Mouse (Mus musculus): ENCODE measurements around the gene Gucy1a1. TPM values are rescaled to one million over a fixed set of nuclear protein-coding genes. Genes with fewer than 3 reads are reported as not detected.

The Gucy1a1 gene
- polyA plus RNA-seq, 1 experiment from 2014 or later = 16.8 TPM

GRCm38 (mm10) chr3:82061402-82062180 is 84.0 kb downstream of the Gucy1a1 start:
- no peaks in the 10 kb centered on the region for H3K27me3 ChIP-seq (replicated peaks; ENCODE audit: control insufficient read depth, insufficient read depth, low read length)
- H3K36me3 ChIP-seq (ENCODE audit: control insufficient read depth, insufficient read depth, low read length) = no peaks in the 10 kb centered on the region
- no peak for DNase-seq (ENCODE audit: low spot score)
- no peak overlapping the region for H3K27ac ChIP-seq (replicated peaks; ENCODE audit: low read depth, low read length)
- no peak overlapping the region for H3K9ac ChIP-seq (ENCODE audit: low read depth, low read length)
- H3K4me2 ChIP-seq (ENCODE audit: low read depth, low read length) = no peak overlapping the region
- H3K4me1 ChIP-seq (ENCODE audit: control insufficient read depth, insufficient read depth, low read length) = peaks cover 7% of the 10 kb centered on the region; the same call in 1 of the 2 replicates
- ATAC-seq (ENCODE audit: low read depth) = no peak
- no peaks in the 10 kb centered on the region for H3K9me3 ChIP-seq (ENCODE audit: control insufficient read depth, low read length)
- no peak overlapping the region for H3K4me3 ChIP-seq (ENCODE audit: low read depth, low read length)
- WGBS = 39% methylated on average over 9 of the region's 9 CpGs

GRCm38 (mm10) chr3:82057201-82057600 is 88.4 kb downstream of the Gucy1a1 start:
- Histone ChIP-seq H3K9me3 (ENCODE audit: control insufficient read depth, low read length) (no peaks in the 10 kb centered on the region), H3K27me3 (replicated peaks; ENCODE audit: control insufficient read depth, insufficient read depth, low read length) (no peaks in the 10 kb centered on the region), H3K4me3 (ENCODE audit: low read depth, low read length) (no peak overlapping the region), H3K4me2 (ENCODE audit: low read depth, low read length) (no peak overlapping the region), H3K4me1 (ENCODE audit: control insufficient read depth, insufficient read depth, low read length) (no peaks in the 10 kb centered on the region), H3K36me3 (ENCODE audit: control insufficient read depth, insufficient read depth, low read length) (no peaks in the 10 kb centered on the region), H3K27ac (replicated peaks; ENCODE audit: low read depth, low read length) (no peak overlapping the region), H3K9ac (ENCODE audit: low read depth, low read length) (no peak overlapping the region)
- 54% methylated on average over 5 of the region's 5 CpGs for WGBS
- ATAC-seq (ENCODE audit: low read depth) = peak; percentile 53; the same call in 1 of the 2 replicates
- peak; percentile 73 for DNase-seq (ENCODE audit: low spot score)

GRCm38 (mm10) chr3:82054283-82054974 is 91.2 kb downstream of the Gucy1a1 start:
- no peak overlapping the region for H3K9ac ChIP-seq (ENCODE audit: low read depth, low read length)
- no peak overlapping the region for H3K4me3 ChIP-seq (ENCODE audit: low read depth, low read length)
- no peak overlapping the region for H3K4me2 ChIP-seq (ENCODE audit: low read depth, low read length)
- no peak overlapping the region for H3K27ac ChIP-seq (replicated peaks; ENCODE audit: low read depth, low read length)
- WGBS = 44% methylated on average over 5 of the region's 5 CpGs
- ATAC-seq (ENCODE audit: low read depth) (peak; percentile 37; the same call in 1 of the 2 replicates), DNase-seq (ENCODE audit: low spot score) (peak; percentile 58)
- no peaks in the 10 kb centered on the region for H3K9me3 ChIP-seq (ENCODE audit: control insufficient read depth, low read length)
- H3K27me3 ChIP-seq (replicated peaks; ENCODE audit: control insufficient read depth, insufficient read depth, low read length) = no peaks in the 10 kb centered on the region
- H3K4me1 ChIP-seq (ENCODE audit: control insufficient read depth, insufficient read depth, low read length) = 0 out of 2 replicates have a peak, but pooled peaks cover 4% of the 10 kb centered on the region
- H3K36me3 ChIP-seq (ENCODE audit: control insufficient read depth, insufficient read depth, low read length) = no peaks in the 10 kb centered on the region

DNA sequence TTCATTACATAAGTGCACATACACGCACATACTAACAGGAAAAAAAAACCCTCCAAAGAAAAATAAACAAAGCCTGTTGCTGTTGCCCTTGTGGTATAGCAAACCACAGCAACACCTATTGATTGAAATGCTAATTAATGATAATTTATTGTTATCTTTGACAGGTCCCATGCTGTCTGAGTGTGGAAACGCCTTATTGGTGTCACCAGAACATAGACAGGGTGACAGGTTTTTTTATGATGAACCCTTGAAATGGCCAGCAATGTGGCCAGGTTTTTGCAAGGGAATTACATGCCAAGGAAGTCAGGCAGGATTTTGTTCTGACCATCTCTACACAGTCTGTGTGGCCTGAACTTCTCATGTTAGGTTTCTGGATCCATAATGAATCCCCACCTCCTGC is 93.6 kb downstream of the Gucy1a1 start:
- peaks cover 10% of the 10 kb centered on the region; the same call in 1 of the 2 replicates for H3K4me1 ChIP-seq (ENCODE audit: control insufficient read depth, insufficient read depth, low read length)
- H3K4me2 ChIP-seq (ENCODE audit: low read depth, low read length) = no peak overlapping the region
- no peaks in the 10 kb centered on the region for H3K36me3 ChIP-seq (ENCODE audit: control insufficient read depth, insufficient read depth, low read length)
- no peak overlapping the region for H3K27ac ChIP-seq (replicated peaks; ENCODE audit: low read depth, low read length)
- 48% methylated on average over 2 of the region's 2 CpGs for WGBS
- no peak overlapping the region for H3K9ac ChIP-seq (ENCODE audit: low read depth, low read length)
- no peaks in the 10 kb centered on the region for H3K9me3 ChIP-seq (ENCODE audit: control insufficient read depth, low read length)
- DNase-seq (ENCODE audit: low spot score) (no peak), ATAC-seq (ENCODE audit: low read depth) (no peak)
- no peaks in the 10 kb centered on the region for H3K27me3 ChIP-seq (replicated peaks; ENCODE audit: control insufficient read depth, insufficient read depth, low read length)
- no peak overlapping the region for H3K4me3 ChIP-seq (ENCODE audit: low read depth, low read length)

GRCm38 (mm10) chr3:82051468-82051867 is 94.1 kb downstream of the Gucy1a1 start:
- Histone ChIP-seq H3K36me3 (ENCODE audit: control insufficient read depth, insufficient read depth, low read length) (no peaks in the 10 kb centered on the region), H3K9ac (ENCODE audit: low read depth, low read length) (no peak overlapping the region), H3K4me3 (ENCODE audit: low read depth, low read length) (no peak overlapping the region), H3K9me3 (ENCODE audit: control insufficient read depth, low read length) (no peaks in the 10 kb centered on the region), H3K4me2 (ENCODE audit: low read depth, low read length) (no peak overlapping the region), H3K4me1 (ENCODE audit: control insufficient read depth, insufficient read depth, low read length) (peaks cover 10% of the 10 kb centered on the region; the same call in 1 of the 2 replicates), H3K27ac (replicated peaks; ENCODE audit: low read depth, low read length) (no peak overlapping the region), H3K27me3 (replicated peaks; ENCODE audit: control insufficient read depth, insufficient read depth, low read length) (no peaks in the 10 kb centered on the region)
- peak; percentile 65; the same call in 1 of the 2 replicates for ATAC-seq (ENCODE audit: low read depth)
- DNase-seq (ENCODE audit: low spot score) = peak; percentile 73

GRCm38 (mm10) chr3:82048681-82049080 is 96.9 kb downstream of the Gucy1a1 start:
- ATAC-seq (ENCODE audit: low read depth) (no peak), DNase-seq (ENCODE audit: low spot score) (peak; percentile 59)
- H3K36me3 ChIP-seq (ENCODE audit: control insufficient read depth, insufficient read depth, low read length) = no peaks in the 10 kb centered on the region
- no peak overlapping the region for H3K9ac ChIP-seq (ENCODE audit: low read depth, low read length)
- 52% methylated on average over 7 of the region's 7 CpGs for WGBS
- peak overlapping the region; percentile 5; the same call in 1 of the 2 replicates for H3K4me2 ChIP-seq (ENCODE audit: low read depth, low read length)
- no peaks in the 10 kb centered on the region for H3K9me3 ChIP-seq (ENCODE audit: control insufficient read depth, low read length)
- no peak overlapping the region for H3K4me3 ChIP-seq (ENCODE audit: low read depth, low read length)
- H3K27me3 ChIP-seq (replicated peaks; ENCODE audit: control insufficient read depth, insufficient read depth, low read length) = no peaks in the 10 kb centered on the region
- H3K4me1 ChIP-seq (ENCODE audit: control insufficient read depth, insufficient read depth, low read length) = peaks cover 10% of the 10 kb centered on the region; the same call in 1 of the 2 replicates
- H3K27ac ChIP-seq (replicated peaks; ENCODE audit: low read depth, low read length) = no peak overlapping the region

DNA sequence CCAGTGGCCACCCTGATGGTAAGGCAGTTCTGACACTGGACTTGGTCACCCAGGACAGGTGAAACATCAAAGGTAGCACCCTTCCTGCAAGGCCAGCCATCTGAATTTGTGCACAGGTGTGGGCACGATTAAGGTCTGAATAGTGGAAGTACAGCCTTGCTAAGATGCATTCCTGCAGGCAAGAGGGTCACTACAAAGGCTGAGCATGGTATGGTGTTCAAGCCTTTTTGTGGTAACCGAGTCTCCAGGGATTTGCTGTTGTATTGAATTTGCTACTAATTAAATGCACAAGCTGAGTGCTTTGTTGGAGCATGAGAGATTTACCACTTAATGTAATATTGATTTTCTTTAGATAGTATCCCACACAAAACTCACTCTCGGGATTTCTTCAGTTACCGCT is 97.5 kb downstream of the Gucy1a1 start:
- H3K9ac ChIP-seq (ENCODE audit: low read depth, low read length) = no peak overlapping the region
- no peaks in the 10 kb centered on the region for H3K27me3 ChIP-seq (replicated peaks; ENCODE audit: control insufficient read depth, insufficient read depth, low read length)
- peaks cover 10% of the 10 kb centered on the region; the same call in 1 of the 2 replicates for H3K4me1 ChIP-seq (ENCODE audit: control insufficient read depth, insufficient read depth, low read length)
- DNase-seq (ENCODE audit: low spot score) (peak; percentile 43), ATAC-seq (ENCODE audit: low read depth) (no peak)
- no peak overlapping the region for H3K4me3 ChIP-seq (ENCODE audit: low read depth, low read length)
- no peaks in the 10 kb centered on the region for H3K36me3 ChIP-seq (ENCODE audit: control insufficient read depth, insufficient read depth, low read length)
- H3K4me2 ChIP-seq (ENCODE audit: low read depth, low read length) = no peak overlapping the region
- no peak overlapping the region for H3K27ac ChIP-seq (replicated peaks; ENCODE audit: low read depth, low read length)
- H3K9me3 ChIP-seq (ENCODE audit: control insufficient read depth, low read length) = no peaks in the 10 kb centered on the region
- 57% methylated on average over 4 of the region's 4 CpGs for WGBS

DNA sequence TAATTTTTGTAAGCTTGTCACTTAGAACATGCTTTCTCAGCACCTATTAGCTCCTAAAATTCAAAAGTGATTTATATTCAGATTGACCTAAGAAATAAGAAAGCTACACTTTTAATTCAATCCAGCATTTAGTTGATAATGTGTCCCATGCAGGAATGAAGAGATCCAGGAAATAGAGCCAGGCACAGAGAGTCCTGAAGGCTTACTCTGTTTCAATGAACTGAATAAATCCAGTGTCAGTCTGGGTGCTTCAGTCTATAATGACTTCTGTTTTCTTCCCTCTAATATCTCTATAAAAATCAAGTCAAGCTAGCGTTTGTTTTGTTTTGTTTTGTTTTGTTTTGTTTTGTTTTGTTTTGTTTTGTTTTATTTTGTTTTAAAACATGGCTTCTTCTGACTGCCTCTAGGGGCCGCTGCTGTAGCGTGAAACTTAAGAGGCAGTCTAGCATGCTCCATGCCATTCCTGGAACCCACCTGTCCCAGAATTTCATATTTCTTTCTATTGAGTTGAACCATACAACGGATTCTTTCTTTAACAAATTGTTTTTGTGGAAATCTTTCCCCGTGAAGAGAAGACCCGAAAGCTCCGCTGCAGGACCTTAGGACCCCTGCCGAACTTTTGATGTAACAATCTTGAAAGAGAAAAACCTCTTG is 98.4 kb downstream of the Gucy1a1 start:
- H3K9me3 ChIP-seq (ENCODE audit: control insufficient read depth, low read length) = no peaks in the 10 kb centered on the region
- peaks cover 10% of the 10 kb centered on the region; the same call in 1 of the 2 replicates for H3K4me1 ChIP-seq (ENCODE audit: control insufficient read depth, insufficient read depth, low read length)
- 25% methylated on average over 8 of the region's 8 CpGs for WGBS
- ATAC-seq (ENCODE audit: low read depth) = no peak
- no peak overlapping the region for H3K4me2 ChIP-seq (ENCODE audit: low read depth, low read length)
- H3K27ac ChIP-seq (replicated peaks; ENCODE audit: low read depth, low read length) = no peak overlapping the region
- H3K4me3 ChIP-seq (ENCODE audit: low read depth, low read length) = no peak overlapping the region
- no peaks in the 10 kb centered on the region for H3K27me3 ChIP-seq (replicated peaks; ENCODE audit: control insufficient read depth, insufficient read depth, low read length)
- DNase-seq (ENCODE audit: low spot score) = peak; percentile 77
- no peaks in the 10 kb centered on the region for H3K36me3 ChIP-seq (ENCODE audit: control insufficient read depth, insufficient read depth, low read length)
- no peak overlapping the region for H3K9ac ChIP-seq (ENCODE audit: low read depth, low read length)
